Mouse (Mus musculus) spleen, postnatal 36 days (tissue): ENCODE measurements at regions not wholly inside any gene's neighbourhood (a gene's known extent, or its start where the extent isn't known, plus 50 kb on each side); places are given as distances from the start of the nearest gene placed in this dataset.

Experiments
- DNase-seq, 2 experiments: peaks; one replicate each; pipeline ENCODE4 v3.0.0; 2022; ENCODE audit warnings: low spot score in 2 of 2, mixed read lengths in 1 of 2

DNA sequence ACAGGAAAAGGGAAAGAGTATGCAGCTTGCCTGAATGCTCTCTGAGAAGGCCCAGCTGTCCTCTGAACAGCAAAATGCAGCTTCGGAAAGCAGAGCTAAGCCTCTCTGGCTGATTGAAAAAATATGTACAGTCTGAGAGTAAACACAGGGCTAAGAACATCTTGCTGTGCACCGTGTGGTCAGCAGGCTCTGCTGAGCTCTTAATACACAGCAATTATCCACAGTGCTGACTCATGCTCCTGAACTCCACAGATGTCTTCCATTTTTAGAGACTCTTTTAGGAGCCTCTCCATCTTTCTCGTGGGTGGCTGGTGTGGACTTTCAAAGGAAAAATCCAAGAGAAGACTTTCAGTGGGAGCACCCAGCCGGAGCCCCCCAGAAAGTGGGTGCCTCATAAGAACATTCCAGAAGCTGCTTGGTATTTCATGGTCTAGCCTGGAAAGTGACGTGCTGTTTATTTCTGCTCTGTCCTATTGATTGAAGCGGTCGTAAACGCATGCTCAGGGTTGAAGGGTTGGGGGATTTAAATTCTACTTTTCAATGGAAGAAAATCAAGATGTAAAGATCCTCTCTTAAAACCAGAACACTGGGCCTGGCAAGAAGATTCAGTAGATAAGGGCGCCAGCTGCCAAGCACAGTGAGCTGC, 209.5 kb downstream of the Mreg start:
- DNase-seq: no peak

DNA sequence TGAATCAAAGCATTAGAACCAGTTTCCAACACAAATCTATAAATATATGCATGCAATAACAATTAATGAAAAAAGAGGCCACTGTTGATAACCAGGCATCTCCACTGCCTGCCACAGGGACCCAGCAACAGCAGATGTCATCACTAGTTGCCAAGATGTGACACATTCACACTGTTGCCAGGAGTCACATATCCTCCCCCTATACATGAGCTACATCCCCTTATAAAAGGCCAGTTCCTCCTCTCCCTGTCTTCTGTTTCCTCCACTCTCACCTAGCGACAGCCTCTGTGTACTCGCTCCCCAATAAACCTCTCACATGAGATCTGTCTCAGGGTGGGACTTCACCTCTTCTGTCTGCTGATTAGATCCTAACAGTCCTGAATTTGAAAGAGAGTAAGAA, 211.4 kb downstream of the Mreg start:
- no peak for DNase-seq

DNA sequence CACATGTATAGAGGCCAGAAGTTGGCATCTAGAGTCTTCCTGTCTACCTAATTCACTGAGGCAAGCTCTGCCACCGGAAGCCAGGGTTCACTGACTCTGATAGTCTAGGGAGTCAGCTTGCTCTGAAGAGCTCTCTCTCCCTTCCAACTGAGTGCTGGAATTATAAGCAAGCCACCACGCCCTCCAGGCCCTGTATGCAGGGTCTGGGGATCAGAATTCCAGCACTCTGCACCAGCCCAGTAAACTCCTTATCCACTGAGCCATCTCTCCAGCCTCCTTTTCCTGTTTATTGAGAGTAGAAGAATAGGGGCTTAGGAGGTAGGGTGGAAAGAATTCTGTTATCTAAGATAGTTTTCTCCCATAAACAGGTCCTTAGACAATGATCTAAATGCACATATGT, 215.3 kb downstream of the Mreg start:
- no peak for DNase-seq

DNA sequence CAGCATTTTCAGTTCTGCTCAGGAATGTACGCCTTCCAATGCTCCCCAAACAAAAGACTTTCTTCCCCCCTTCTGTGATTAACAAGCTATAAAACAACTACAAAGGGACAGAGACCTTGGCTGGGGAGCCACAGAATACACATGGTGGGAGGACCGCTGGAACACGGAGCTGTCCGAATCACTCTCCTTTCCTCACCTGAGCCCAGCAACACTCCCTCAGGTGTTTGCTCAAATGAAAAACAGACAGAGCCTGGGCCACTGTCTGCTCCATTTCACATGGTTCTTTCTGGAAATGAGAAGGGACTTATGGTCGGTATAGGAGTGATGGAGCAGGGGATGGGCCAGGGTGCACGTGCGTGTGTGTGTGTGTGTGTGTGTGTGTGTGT, 215.9 kb downstream of the Mreg start:
- DNase-seq: no peak

DNA sequence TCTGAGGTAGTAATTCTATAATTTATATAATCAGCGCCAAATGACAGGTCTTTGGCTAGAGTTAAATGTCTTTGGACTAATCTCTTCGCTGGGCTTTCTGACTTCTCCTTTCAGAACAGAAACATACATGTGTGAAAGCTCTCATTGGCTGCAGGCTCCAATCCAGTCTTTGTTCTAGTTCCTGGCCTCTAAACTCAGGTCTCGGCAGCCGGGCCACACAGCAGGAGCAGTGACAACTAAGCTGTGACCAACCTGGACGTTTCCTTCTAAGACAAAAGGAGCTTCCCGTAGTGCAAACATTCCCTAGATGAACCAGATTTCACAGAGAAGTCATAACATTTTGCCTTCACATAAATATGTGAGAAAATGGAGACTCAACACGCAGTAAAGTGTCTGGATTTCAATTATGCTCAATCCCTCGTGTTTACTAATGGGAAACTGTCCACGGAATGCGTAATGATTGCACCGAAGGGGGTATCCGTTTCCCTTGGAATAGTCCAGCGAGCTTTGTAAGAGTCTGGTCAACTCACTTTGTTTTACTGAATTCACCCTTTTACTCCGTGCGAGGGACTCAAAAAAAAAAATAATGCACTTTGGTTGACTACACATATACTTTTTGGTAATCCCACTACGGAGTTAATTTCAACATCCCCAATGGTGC, 216.4 kb downstream of the Mreg start:
- DNase-seq: no peak

DNA sequence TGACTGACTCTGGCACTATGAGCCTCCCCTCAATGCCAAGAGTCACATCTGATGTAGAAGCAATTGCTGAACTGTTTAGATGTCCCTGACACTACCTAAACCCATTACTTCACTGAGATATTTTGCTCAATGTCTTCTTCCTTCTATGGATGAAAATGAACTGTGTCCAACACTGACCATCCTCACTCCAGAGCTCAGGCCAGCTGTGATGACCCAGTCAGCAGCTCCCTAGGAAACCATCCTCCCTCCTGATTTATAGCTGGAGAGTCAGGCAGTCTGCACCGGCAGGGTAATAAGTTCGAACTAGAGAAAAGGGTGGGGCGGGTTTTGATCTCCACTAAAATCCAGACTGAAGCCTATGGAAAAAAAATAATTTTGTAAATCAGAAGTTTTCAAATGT, 221.2 kb downstream of the Mreg start:
- DNase-seq: no peak

DNA sequence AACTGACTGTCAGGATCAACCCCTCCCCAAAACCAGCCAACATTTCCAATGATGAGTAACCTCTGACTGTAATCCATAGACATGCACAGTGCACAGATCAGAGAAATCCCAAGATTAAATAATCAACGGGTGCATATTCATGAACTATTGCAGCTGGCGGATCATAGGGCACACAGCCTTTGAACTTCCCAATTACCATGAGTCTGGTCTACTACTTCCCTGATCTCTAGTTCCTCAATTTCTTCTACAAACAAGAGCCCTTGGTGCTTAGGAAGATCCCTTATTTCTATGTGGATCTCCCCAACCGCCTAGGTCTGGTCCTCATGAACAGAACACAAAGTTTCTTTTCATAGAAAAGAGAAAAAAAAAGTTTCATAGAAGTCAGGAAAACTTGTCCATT, 224.0 kb downstream of the Mreg start:
- DNase-seq: no peak

DNA sequence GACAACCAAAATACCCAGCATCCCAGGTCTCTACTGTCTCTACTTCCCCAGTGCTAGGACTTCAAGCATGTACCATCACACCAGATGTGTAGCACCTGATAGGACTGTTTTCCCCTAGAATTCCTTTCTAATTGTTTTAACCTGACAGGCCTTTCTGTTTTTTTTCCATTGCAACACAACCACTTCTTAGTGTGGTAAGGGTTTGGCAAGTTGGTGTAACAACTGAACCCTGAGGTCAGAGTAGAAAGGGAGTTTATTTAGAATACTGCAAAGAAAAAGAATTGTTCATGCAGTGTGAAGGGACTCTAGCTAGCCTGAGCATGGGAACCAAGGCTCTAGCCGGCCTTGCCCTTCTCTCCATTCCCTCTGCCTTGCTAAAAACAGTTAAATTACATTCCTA, 226.1 kb downstream of the Mreg start:
- DNase-seq: no peak

DNA sequence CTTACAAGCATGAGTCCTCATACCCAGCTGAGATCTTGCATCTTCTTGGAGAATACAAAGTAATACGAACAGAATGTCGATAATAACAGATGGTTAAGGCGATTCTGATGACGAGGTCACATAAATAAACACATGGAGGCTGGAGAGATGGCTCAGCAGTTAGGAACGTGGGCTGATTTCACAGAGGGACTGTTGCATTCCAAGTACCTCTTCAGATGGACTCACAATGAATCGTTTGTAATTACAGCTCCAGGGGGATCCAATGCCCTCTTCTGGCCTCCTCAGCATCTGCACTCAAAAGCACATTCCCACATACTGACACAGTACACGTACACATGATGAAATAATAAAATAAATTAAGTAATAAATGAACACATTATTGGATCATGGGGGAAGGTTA, 228.3 kb downstream of the Mreg start:
- DNase-seq: no peak

DNA sequence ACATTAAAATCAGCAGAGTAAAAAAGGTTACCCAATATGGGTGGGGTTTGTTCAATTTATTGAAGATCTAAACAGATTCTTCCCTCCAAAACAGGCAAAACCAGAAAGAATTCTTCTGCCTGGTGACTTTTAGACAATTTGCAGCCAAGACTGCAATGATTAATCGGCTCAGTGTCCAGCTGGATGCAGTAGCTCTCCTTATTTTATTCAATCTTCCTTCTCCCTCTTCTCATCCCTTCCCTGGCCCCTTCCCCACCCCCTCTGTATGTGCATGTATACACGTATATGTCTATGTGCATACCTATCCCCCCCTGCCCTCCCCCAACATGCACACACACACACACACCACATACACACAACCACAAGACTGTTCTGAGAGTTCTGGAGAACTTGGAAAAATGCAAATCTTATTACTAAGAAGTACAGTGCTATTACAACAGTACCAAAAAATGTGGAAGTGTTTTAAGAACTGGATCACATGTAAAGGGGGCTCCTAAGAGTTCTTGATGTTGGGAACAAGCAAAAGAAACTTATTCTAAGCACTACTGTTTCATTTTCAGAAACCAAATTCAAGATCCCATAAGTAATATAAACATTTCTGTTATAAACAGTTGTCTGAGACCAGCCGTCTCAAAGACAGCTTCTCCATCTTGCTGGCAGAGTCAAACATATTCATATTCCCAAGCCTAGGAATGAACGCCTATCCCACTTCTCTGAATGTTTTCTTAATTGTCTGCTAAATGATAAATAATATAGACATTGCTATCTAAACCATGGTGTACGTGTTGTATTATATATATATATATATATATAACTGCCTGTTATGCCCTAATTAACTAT, 229.5 kb downstream of the Mreg start:
- no peak for DNase-seq

DNA sequence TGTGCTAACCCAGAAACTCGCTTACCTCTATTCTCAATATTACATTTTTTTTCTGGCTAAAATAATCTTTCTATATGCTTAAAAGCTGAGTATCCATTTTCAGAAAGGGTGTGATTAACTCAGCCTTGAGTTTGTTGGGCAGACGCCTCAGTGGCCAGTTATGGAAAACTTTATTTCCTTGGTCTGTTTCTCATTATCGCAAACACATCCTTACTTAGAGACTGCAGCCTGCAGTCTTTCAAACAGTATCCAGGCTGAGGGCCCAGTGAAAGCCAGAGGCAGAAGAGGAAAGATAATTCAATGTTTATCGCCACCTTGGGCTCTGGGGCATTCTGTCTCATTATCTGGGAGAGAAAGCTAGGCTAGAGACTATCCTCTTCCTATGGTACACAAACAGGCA, 231.5 kb downstream of the Mreg start:
- DNase-seq: no peak

DNA sequence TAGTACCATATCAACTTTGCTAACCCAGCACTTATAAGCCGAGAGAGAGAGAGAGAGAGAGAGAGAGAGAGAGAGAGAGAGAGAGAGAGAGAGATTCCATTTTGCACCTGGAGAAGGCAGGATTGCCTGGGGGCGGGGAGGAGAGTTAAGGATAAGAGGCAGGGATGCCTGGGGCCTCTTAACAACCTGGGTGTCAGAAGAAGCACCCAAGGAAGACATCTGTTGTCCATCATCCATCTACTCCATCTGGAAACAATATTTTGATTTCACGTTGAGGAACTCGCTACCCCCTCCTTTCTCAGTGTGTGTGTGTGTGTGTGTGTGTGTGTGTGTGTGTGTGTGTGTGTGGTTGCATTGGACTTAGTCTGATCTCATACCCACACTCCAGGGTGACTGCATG, 232.8 kb downstream of the Mreg start:
- DNase-seq: no peak

DNA sequence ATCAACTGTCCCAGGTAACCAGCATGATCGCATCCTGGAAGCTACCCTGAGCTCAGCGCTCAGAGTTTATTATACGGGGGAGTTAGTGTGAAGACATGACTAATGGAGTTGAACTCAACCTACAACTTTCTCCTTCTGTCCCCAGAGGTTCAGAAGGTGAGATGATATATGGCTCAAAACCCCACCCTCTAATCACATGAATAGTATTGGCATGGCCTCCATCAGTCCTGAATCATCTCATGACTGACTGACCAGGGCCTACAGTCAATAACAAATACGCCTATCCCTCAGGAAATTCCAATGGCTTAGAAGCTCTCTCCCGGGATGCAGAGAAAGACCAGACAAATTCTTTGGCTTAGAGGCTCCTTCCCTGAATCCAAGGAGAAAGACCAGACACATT, 234.7 kb downstream of the Mreg start:
- no peak for DNase-seq

DNA sequence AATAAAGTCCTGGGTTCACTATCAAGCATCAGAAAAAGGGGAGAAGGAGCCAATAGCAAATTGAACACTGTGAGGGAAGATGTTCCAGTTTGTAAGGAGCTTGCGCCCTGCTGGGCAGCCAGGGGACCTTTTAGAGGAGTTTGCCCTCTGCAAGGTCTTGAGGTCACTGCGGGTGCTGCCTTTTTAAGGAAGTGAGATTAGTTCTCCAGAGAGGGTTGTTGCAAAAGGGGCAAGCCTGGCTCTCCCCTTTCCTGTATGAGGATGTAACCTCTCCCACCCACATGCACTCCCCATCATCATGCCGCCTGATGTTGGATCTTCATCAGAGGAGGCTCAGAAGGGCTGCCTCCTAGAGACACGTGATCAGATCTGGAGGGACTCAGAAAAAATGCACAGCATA, 237.4 kb downstream of the Mreg start:
- peak in 1 of 2 experiments; percentile 17 for DNase-seq

DNA sequence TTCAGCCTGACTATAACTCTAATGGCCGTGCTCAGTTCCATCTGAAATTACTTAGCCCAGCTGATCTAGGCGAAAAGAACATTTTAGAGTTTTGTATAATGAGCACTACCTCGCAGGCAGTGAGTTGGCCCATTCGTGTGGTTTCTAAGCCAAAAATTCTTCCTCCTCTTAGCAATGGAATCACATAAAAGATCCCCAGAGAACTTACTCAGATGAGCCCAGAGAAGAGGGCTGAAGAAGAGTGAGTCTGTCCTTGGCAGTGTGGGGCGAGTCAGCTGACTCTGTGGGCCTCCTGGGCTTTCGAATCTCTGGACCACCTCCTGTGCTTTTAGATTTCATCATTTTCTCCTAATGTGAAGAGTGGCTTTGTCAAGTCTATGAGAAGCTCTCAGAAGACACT, 240.2 kb downstream of the Mreg start:
- DNase-seq: no peak

DNA sequence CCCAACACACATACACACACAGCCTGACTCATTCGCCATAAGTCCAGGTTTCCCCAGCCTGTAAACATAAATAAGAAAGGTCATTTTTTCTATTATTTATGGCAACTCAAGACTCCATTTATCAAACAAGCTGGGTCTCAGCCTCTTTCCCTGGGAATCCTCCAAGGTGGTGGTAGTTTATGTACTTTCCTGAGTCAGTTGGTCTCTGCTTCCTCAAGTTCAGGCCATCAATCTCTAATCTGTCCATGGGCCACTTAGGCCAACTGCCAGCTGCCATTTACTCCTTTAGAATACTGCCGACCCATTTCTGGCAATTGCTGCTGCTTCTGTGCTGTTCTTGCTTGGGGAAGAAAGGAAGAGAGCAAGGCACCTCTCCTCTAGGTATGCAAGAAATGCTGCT, 241.3 kb downstream of the Mreg start:
- no peak for DNase-seq

DNA sequence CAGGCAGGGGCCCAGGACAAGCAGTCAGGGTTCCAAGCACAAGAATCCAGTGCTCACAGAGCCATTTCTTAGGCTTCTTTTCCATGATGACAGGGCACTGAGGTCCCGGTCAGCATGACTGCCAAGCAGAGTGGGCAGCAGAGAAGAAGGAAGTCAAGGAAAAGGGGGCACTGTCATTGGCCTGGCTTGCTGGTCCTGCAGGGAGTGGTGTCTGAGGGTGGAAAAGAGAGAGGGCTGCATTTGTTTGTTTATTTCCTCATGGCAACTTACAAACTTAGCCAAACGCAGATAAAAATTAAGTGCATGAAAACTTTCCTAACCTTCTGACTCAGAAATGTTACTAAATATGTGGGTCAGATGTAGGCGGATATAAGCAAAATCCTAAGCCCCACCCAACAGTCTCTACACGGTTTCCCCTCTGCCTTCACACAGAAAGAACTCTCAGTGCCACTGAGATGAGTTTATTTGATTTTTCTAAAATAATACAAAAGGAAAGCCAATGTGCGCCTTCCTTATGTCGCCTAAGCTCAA, 244.5 kb downstream of the Mreg start:
- no peak for DNase-seq

DNA sequence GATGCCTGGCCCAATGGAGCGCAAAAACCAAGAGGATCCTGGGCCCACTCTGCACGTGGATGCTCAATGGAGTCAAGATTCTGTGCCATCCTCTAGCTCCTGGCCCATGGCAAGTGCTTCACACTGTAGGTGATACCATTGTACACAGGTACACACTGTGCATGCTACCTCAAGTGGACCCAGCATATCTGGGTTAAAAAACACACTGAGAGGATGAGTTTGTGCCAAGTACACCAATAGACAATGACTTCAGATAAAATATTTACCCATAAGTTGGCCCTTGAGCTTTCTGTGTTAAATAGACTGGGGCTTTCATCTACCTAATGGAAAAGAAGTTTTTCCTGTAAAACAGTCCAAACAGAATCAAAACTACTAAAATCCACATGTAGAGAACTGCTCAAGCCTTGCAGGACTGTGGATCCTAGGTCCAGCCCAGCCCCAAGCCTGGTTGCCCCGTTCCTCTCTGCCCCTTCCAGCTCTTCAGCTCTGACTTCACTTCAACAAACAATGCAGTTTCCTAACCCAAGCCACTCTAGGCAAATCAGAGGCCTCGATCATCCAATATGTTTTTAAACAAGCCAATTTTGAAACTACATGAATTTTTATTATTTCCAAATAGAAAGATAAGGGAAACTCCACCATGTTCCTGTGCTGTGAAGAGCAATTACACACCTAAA, 247.5 kb downstream of the Mreg start:
- DNase-seq: no peak

DNA sequence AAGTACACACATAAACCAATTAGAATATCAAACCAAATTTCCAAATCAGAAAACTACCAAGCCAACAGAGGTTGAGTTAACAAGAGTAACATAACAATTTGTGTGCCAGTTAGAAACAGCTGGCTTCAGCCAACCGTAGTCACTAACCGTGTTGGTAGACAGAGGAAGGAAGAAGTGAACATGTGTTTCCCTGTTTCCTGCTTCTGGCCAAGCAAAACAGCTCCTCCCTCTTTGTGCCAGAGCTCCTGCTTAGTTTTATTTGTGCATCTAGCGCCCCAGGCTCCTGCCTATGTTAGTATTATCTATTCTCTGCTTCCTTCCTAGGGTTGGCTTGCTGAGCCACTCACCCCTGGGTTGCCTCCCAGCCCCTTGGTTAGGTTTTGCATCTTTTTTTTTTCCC, 255.2 kb downstream of the Mreg start:
- peak; percentile 56 for DNase-seq

DNA sequence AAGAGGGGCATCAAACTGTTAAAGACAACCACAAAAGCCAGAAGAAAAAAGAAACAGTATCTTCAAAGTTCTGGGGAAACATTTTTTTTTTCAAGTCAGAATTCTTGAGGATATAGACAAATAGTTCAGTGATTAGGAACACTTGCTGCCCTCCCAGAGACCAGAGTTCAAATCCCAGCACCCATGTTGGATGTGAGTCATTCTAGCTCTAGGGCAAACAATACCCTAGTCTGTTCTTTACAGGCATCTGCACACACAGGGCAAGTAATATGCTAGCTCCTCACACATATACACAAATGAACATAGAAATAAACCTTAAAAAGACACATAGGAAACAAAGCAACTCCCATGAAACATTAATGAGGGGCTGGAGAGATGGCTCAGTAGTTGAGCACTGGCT, 256.8 kb downstream of the Mreg start:
- DNase-seq: no peak

DNA sequence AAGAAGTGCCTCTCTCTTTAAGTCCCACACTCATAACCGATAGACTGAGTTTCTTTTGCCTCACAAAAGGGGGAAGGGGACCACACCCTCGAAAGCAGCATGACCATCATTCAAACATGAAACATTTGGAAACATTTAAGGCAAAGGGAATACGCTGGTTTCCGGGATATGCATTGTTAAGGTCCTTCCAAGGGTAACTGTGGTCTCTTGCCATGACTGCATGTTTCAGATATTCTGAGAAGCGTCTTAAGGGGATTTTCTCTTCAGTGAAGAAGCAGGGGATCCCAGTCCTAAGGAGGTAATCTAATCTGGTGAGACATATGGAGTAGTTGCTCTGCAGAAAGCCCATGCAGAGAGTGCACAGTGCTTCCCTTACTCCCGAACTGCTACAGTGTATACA, 258.8 kb downstream of the Mreg start:
- DNase-seq: no peak

DNA sequence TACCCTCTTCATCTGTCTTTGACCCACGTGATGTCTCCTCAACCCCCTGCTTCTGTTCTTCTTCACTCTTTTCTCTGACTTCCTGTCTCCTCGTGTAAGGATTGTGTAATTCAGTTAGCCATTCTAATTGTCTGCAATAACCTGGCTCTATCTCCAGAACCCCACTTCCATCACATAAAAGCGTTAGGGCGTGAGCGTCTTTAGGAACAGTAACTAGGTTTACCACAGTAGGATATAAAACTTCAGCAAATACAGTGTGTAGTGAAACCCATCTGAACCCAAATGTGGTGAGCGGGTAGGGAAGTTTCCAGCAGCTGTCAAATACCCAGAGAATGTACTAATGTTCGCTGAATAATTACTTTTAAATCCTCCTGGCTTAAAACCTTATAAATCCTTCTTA, 262.6 kb downstream of the Mreg start:
- no peak for DNase-seq
